Mouse (Mus musculus) embryonic fibroblast, embryonic 13.5 days (primary cell): ENCODE measurements around the gene Kcnip4. TPM values are rescaled to one million over a fixed set of nuclear protein-coding genes. Genes with fewer than 3 reads are reported as not detected.

Experiments
- H3K27ac ChIP-seq: 2 replicates; pipeline ENCODE4 v1.5.1; 2012; ENCODE audit warnings: low read length, control low read depth, inconsistent platforms; ENCODE audit not compliant: insufficient read depth
- H3K4me1 ChIP-seq: 2 replicates; pipeline ENCODE4 v1.6.1; 2011; ENCODE audit warnings: low read length; ENCODE audit not compliant: control insufficient read depth, insufficient read depth
- H3K4me3 ChIP-seq: 2 replicates; pipeline ENCODE4 v1.5.1; 2011; ENCODE audit warnings: mild to moderate bottlenecking, control low read depth, low read length; ENCODE audit not compliant: insufficient read depth
- CTCF ChIP-seq: IDR thresholded peaks from 2 replicates; pipeline ENCODE4 v1.5.1; 2011; ENCODE audit warnings: mild to moderate bottlenecking, control low read depth, low read length, moderate library complexity, borderline replicate concordance; ENCODE audit not compliant: insufficient read depth
- POLR2A ChIP-seq: IDR thresholded peaks from 2 replicates; pipeline ENCODE4 v1.6.1; 2011; ENCODE audit warnings: low read depth, mild to moderate bottlenecking, control low read depth, low read length, moderate library complexity
- polyA plus RNA-seq: library from polyadenylated mRNA; stranded (reverse); fragments of >200 nt; gene quantifications from 2 replicates; pipeline ENCODE4 v1.2.4, GENCODE M21; 2011; ENCODE audit warnings: low read depth; ENCODE audit not compliant: missing spikeins, insufficient read length

Gene Kcnip4
- polyA plus RNA-seq, 1 experiment = 0.30 TPM

- TF ChIP-seq POLR2A = no peak
- no peak for TF ChIP-seq CTCF
- Histone ChIP-seq H3K27ac (no peak overlapping the region), H3K4me1 (no peaks in the 10 kb centered on the region), H3K4me3 (no peak overlapping the region)
Observed at GRCm38 (mm10) chr5:49470738-49471137, 54.0 kb downstream of the Kcnip4 start.

- Histone ChIP-seq H3K4me1 (no peaks in the 10 kb centered on the region), H3K27ac (no peak overlapping the region), H3K4me3 (no peak overlapping the region)
- TF ChIP-seq CTCF (no peak), POLR2A (no peak)
Observed at GRCm38 (mm10) chr5:49460643-49461276, 63.9 kb downstream of the Kcnip4 start.

GRCm38 (mm10) chr5:49453100-49453499, 71.6 kb downstream of the Kcnip4 start:
- H3K4me3 ChIP-seq = no peak overlapping the region
- H3K27ac ChIP-seq = no peak overlapping the region
- TF ChIP-seq CTCF (no peak), POLR2A (no peak)
- H3K4me1 ChIP-seq = no peaks in the 10 kb centered on the region

GRCm38 (mm10) chr5:49451295-49451694, 73.4 kb downstream of the Kcnip4 start:
- H3K4me3 ChIP-seq = no peak overlapping the region
- TF ChIP-seq CTCF (no peak), POLR2A (no peak)
- H3K4me1 ChIP-seq = no peaks in the 10 kb centered on the region
- no peak overlapping the region for H3K27ac ChIP-seq

- Histone ChIP-seq H3K4me3 (no peak overlapping the region), H3K27ac (no peak overlapping the region), H3K4me1 (no peaks in the 10 kb centered on the region)
- TF ChIP-seq CTCF (no peak), POLR2A (no peak)
Observed at GRCm38 (mm10) chr5:49450876-49451275, 73.8 kb downstream of the Kcnip4 start.

- Histone ChIP-seq H3K4me1 (no peaks in the 10 kb centered on the region), H3K4me3 (no peak overlapping the region), H3K27ac (no peak overlapping the region)
- TF ChIP-seq POLR2A = no peak
Observed at GRCm38 (mm10) chr5:49437236-49437635, 87.5 kb downstream of the Kcnip4 start.

GRCm38 (mm10) chr5:49427689-49428088, 97.0 kb downstream of the Kcnip4 start:
- TF ChIP-seq CTCF (no peak), POLR2A (no peak)
- Histone ChIP-seq H3K4me1 (no peaks in the 10 kb centered on the region), H3K4me3 (no peak overlapping the region), H3K27ac (no peak overlapping the region)

- Histone ChIP-seq H3K27ac (no peak overlapping the region), H3K4me1 (no peaks in the 10 kb centered on the region), H3K4me3 (no peak overlapping the region)
- TF ChIP-seq POLR2A = no peak
- TF ChIP-seq CTCF = no peak
Observed at GRCm38 (mm10) chr5:49419707-49420106, 105.0 kb downstream of the Kcnip4 start.

- Histone ChIP-seq H3K4me1 (no peaks in the 10 kb centered on the region), H3K4me3 (no peak overlapping the region), H3K27ac (no peak overlapping the region)
- TF ChIP-seq CTCF (no peak), POLR2A (no peak)
Observed at GRCm38 (mm10) chr5:49408351-49408750, 116.4 kb downstream of the Kcnip4 start.

GRCm38 (mm10) chr5:49370543-49371076, 154.1 kb downstream of the Kcnip4 start:
- TF ChIP-seq CTCF (no peak), POLR2A (no peak)
- Histone ChIP-seq H3K4me3 (no peak overlapping the region), H3K4me1 (no peaks in the 10 kb centered on the region), H3K27ac (no peak overlapping the region)

- no peaks in the 10 kb centered on the region for H3K4me1 ChIP-seq
- TF ChIP-seq CTCF = 0 out of 2 replicates have a peak, but pooled peaks have one; percentile 10
- no peak for TF ChIP-seq POLR2A
- H3K4me3 ChIP-seq = no peak overlapping the region
- no peak overlapping the region for H3K27ac ChIP-seq
Observed at GRCm38 (mm10) chr5:49368636-49369423, 155.9 kb downstream of the Kcnip4 start.
